Mouse (Mus musculus) midbrain, embryonic 11.5 days (tissue): ENCODE results near the gene Fndc1. TPM values are rescaled to one million over a fixed set of nuclear protein-coding genes. Genes with fewer than 3 reads are reported as not detected.

Experiments used
- ATAC-seq: fragments of 200-750 bp; cut with Nextera tagmentation; 2 replicates; pipeline ENCODE4 v1.8.0; 2017; ENCODE audit warnings: moderate TSS enrichment, moderate library complexity; ENCODE audit not compliant: low FRiP score
- DNase-seq: peaks from one replicate; pipeline ENCODE4 v3.0.0; 2015; ENCODE audit warnings: low spot score; ENCODE audit errors: missing footprints
- H3K27ac ChIP-seq: fragments of 300-500 bp; sonication (generic); 2 replicates; pipeline ENCODE4 v1.5.1; 2014; ENCODE audit warnings: low read depth, low read length
- H3K27me3 ChIP-seq: fragments of 300-500 bp; sonication (generic); 2 replicates; pipeline ENCODE4 v1.6.1; 2014; ENCODE audit warnings: mild to moderate bottlenecking, low read length, moderate library complexity, mixed read lengths; ENCODE audit not compliant: control insufficient read depth, insufficient read depth
- H3K36me3 ChIP-seq: fragments of 300-500 bp; sonication (generic); 2 replicates; pipeline ENCODE4 v1.6.1; 2014; ENCODE audit warnings: mild to moderate bottlenecking, low read length, moderate library complexity, mixed read lengths; ENCODE audit not compliant: control insufficient read depth, insufficient read depth
- H3K4me1 ChIP-seq: fragments of 300-500 bp; sonication (generic); 2 replicates; pipeline ENCODE4 v1.6.1; 2014; ENCODE audit warnings: low read length; ENCODE audit not compliant: control insufficient read depth, insufficient read depth
- H3K4me2 ChIP-seq: fragments of 300-500 bp; sonication (generic); 2 replicates; pipeline ENCODE4 v1.6.1; 2014; ENCODE audit warnings: mild to moderate bottlenecking, moderate library complexity
- H3K4me3 ChIP-seq: fragments of 300-500 bp; sonication (generic); 2 replicates; pipeline ENCODE4 v1.5.1; 2014; ENCODE audit warnings: low read depth, low read length
- H3K9ac ChIP-seq: fragments of 300-500 bp; sonication (generic); 2 replicates; pipeline ENCODE4 v1.6.1; 2014; ENCODE audit warnings: low read length
- H3K9me3 ChIP-seq: fragments of 300-500 bp; sonication (generic); 2 replicates; pipeline ENCODE4 v1.6.1; 2016; ENCODE audit warnings: low read length; ENCODE audit not compliant: control insufficient read depth
- WGBS: fragments of 180-500 bp; shearing (Covaris S2); extraction: QIAGEN DNeasy Blood & Tissue Kit; methylation state at CpG from one replicate; pipeline ENCODE4 v1.1.7; 2014; 5-methylcytosine and 5-hydroxymethylcytosine counted together
- polyA plus RNA-seq: library from polyadenylated mRNA; unstranded; fragments of >200 nt; fragmentation: Nextera tagmentation; extraction: Ambion mirVana; gene quantifications from 2 replicates; pipeline ENCODE4 v1.2.1, GENCODE M21; 2014

The Fndc1 gene
- polyA plus RNA-seq, 1 experiment from 2014 or later = 0.37 TPM

DNA sequence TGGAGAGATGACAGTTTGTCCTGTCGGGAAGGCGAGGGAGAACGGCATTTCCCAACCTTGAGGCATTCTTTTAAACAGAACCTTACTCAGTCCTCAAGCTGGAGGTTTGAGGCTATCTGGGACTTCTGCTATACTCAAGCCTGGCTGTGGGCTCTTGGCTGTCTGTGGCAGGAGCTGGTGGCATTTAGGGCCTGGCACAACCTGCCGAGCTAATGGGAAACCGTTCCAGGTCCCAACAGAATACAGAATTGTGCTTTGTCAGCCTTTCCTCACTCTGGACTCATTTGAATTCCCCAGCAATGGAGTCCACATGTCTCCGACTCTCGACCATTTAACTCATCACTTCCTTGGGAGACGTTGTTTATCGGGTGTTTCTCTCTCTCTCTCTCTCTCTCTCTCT is 24.6 kb downstream of the Fndc1 start:
- no peaks in the 10 kb centered on the region for H3K36me3 ChIP-seq
- WGBS = 84% methylated on average over 9 of the region's 9 CpGs
- H3K27me3 ChIP-seq = no peaks in the 10 kb centered on the region
- H3K27ac ChIP-seq = no peak overlapping the region
- no peaks in the 10 kb centered on the region for H3K9me3 ChIP-seq
- ATAC-seq = no peak
- H3K4me2 ChIP-seq = no peak overlapping the region
- H3K9ac ChIP-seq = no peak overlapping the region
- no peaks in the 10 kb centered on the region for H3K4me1 ChIP-seq
- no peak overlapping the region for H3K4me3 ChIP-seq
- no peak for DNase-seq

DNA sequence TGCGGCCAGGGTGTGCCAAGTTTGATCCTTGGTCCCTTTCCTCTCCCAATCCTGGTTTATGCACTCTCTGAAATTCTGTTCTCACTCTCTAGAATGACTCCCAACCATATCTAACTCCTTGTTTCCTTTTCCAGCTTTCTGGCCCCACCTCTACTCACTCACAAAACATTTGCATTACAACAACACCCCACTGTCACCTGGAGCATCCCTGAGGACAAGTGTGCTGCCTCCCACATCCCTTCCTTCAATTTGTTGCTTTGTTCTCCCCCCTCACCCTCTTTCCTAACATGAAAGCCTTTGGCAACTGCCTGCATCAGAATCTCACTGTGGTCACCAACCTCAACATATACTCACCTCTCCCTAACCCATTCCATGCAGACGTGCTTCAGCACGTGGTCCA is 27.2 kb downstream of the Fndc1 start:
- H3K4me1 ChIP-seq = no peaks in the 10 kb centered on the region
- no peak overlapping the region for H3K4me3 ChIP-seq
- 68% methylated on average over 3 of the region's 3 CpGs for WGBS
- no peak overlapping the region for H3K9ac ChIP-seq
- ATAC-seq = no peak
- DNase-seq = no peak
- H3K27ac ChIP-seq = no peak overlapping the region
- H3K4me2 ChIP-seq = no peak overlapping the region
- no peaks in the 10 kb centered on the region for H3K27me3 ChIP-seq
- H3K9me3 ChIP-seq = no peaks in the 10 kb centered on the region
- no peaks in the 10 kb centered on the region for H3K36me3 ChIP-seq

DNA sequence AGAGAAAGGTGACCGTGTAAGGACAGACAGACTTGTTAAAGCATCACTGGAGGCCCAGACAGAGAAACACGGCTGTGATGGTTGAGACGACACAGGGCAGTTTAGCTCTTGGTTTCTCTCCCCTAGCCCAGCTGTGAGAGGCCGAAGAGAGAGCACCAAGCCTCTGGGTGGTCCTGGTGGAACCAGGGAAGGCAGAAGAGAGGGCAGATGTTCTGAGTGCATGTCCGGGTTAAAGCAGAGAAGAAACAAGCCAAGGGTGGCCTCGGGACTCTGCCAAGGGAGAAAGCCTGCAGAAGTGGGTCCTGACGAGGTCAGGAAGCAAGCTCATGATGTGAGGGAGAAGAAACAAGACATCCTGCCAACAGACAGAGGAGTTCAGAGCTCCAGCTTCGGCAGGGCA is 31.5 kb downstream of the Fndc1 start:
- no peaks in the 10 kb centered on the region for H3K36me3 ChIP-seq
- no peak overlapping the region for H3K4me3 ChIP-seq
- DNase-seq (no peak), ATAC-seq (no peak)
- H3K4me2 ChIP-seq = no peak overlapping the region
- H3K27ac ChIP-seq = no peak overlapping the region
- H3K9me3 ChIP-seq = no peaks in the 10 kb centered on the region
- H3K4me1 ChIP-seq = no peaks in the 10 kb centered on the region
- no peak overlapping the region for H3K9ac ChIP-seq
- WGBS = 78% methylated on average over 8 of the region's 8 CpGs
- H3K27me3 ChIP-seq = no peaks in the 10 kb centered on the region

DNA sequence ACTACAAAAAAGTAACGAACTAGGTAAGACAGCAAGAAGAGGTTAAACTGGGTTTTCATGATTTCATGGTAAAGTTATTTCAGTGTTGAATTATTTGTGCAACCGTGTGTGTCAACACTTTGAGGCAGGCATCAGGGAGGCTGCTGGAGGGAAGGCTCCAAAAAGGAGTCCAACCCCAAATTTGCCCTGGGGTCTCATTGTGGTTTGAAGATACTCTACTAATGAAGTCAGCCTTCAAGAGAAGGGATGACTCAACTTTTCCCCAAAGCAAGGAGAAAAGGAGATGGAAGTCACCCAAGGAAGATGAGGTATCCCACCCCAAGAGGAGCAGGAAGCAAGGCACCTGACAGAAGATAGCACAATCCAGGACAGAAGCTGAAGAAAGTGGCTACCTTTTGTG is 31.9 kb downstream of the Fndc1 start:
- no peaks in the 10 kb centered on the region for H3K9me3 ChIP-seq
- no peak for DNase-seq
- H3K27me3 ChIP-seq = no peaks in the 10 kb centered on the region
- H3K4me3 ChIP-seq = no peak overlapping the region
- H3K36me3 ChIP-seq = no peaks in the 10 kb centered on the region
- WGBS = 79% methylated on average over 2 of the region's 2 CpGs
- ATAC-seq = no peak
- H3K9ac ChIP-seq = no peak overlapping the region
- no peak overlapping the region for H3K27ac ChIP-seq
- H3K4me1 ChIP-seq = no peaks in the 10 kb centered on the region
- H3K4me2 ChIP-seq = no peak overlapping the region

DNA sequence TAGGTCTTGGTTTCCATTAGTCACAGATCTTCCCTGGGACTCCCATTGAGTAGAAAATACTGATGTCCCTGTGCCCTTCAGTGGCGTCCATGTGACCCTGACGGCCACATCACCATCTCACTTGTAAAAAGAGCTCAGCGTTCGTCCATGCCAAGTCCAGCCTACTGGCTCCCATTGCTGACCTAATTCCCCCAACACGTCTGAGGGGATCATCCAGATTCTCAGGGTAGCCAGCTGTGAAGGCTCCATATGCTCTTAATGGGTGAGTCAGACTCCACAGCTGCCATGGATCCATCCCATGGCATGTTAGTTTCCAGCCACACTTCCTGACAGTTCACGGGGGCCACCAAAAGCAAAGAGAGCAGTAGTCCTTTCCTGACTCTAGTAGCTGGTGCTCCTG is 33.0 kb downstream of the Fndc1 start:
- H3K4me3 ChIP-seq = no peak overlapping the region
- H3K27ac ChIP-seq = no peak overlapping the region
- WGBS = 86% methylated on average over 6 of the region's 6 CpGs
- H3K27me3 ChIP-seq = no peaks in the 10 kb centered on the region
- no peak overlapping the region for H3K4me2 ChIP-seq
- ATAC-seq = no peak
- DNase-seq = no peak
- no peaks in the 10 kb centered on the region for H3K9me3 ChIP-seq
- H3K9ac ChIP-seq = no peak overlapping the region
- no peaks in the 10 kb centered on the region for H3K4me1 ChIP-seq
- no peaks in the 10 kb centered on the region for H3K36me3 ChIP-seq

DNA sequence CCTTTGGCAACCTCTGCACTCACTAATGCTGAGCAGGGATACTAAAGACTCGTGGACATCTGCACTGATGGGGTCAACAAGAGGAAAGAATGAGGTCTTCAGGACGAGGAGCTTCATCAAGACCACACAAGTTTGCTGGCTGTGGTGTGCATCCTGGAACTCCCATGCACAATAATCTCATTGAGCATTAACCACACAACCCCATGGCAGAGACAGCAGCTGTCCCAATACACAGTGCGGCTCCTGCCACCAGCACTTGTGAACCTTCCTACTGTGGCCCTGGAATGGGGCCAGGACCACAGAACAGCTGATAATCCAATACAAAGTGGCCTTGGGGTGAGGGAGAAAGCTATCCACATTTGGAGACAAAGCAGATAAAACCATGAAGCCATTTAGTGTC is 36.6 kb downstream of the Fndc1 start:
- WGBS = 78% methylated on average over 3 of the region's 3 CpGs
- H3K9me3 ChIP-seq = no peaks in the 10 kb centered on the region
- ATAC-seq = no peak
- H3K4me1 ChIP-seq = no peaks in the 10 kb centered on the region
- H3K27me3 ChIP-seq = no peaks in the 10 kb centered on the region
- no peak overlapping the region for H3K4me3 ChIP-seq
- no peak overlapping the region for H3K9ac ChIP-seq
- no peak for DNase-seq
- H3K36me3 ChIP-seq = no peaks in the 10 kb centered on the region
- no peak overlapping the region for H3K4me2 ChIP-seq
- H3K27ac ChIP-seq = no peak overlapping the region

DNA sequence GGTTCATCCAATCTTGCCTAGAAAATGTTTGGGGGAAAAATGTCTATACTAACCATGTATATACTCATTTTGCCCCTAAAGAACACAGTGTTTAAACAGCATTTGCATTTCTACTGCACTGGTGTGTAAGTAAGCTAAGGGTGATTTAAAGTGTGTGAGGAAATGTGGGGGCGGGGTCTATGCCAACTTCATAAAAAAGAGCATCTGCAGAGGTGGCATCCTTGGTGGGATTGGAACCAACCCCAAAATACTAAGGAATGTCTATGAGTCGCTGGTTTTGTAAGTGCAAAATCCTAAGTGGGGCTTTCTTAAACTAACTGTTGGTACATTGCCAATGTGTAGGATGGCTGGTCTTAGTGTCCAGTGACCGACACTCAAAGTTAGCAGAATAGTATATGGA is 53.0 kb downstream of the Fndc1 start:
- no peaks in the 10 kb centered on the region for H3K4me1 ChIP-seq
- H3K27ac ChIP-seq = no peak overlapping the region
- ATAC-seq (no peak), DNase-seq (no peak)
- no peaks in the 10 kb centered on the region for H3K9me3 ChIP-seq
- H3K9ac ChIP-seq = no peak overlapping the region
- H3K27me3 ChIP-seq = no peaks in the 10 kb centered on the region
- H3K4me3 ChIP-seq = no peak overlapping the region
- H3K36me3 ChIP-seq = no peaks in the 10 kb centered on the region
- 91% methylated on average over 3 of the region's 3 CpGs for WGBS
- H3K4me2 ChIP-seq = no peak overlapping the region

DNA sequence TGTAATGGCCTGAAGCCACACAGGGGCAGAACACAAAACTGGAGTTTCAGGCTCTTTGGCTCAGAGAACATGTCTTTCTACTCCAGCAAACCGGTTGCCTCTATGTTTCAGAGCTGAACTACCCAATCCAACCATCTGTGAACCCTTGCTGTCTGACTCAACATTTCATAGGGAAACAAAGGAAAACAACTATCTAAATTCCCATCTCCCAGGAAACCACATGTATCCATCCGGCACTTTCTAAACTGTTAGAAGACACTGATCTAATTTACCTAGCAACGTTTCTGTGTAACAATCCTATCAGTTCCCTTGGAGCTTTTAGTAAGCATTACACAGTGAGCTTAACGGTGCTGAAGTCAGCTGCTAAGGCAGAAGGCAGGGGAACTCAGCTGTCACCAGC is 67.3 kb downstream of the Fndc1 start:
- Histone ChIP-seq H3K36me3 (no peaks in the 10 kb centered on the region), H3K27ac (no peak overlapping the region), H3K9me3 (no peaks in the 10 kb centered on the region), H3K4me1 (no peaks in the 10 kb centered on the region), H3K4me2 (no peak overlapping the region), H3K4me3 (no peak overlapping the region), H3K9ac (no peak overlapping the region), H3K27me3 (no peaks in the 10 kb centered on the region)
- ATAC-seq (no peak), DNase-seq (no peak)
- 71% methylated on average over 4 of the region's 4 CpGs for WGBS

DNA sequence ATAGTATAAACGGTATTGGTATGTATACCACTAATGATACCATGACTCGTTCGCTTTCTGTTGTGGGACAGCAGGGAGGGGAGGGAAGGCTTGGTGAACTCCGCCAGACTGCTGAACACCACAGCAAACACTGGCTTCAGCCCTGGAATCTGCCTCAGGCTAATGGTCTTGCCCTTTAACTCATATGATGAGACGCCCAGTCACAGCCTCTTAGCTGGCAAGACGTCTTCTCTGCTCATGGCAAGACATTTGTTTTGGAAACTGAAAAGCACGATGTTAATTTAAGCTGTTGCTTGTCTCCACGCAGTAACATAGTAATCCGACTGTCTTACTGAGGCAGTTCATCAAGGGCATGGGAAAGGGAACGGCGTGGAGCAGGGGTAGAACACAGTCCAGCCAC is 72.1 kb downstream of the Fndc1 start:
- H3K9me3 ChIP-seq = no peaks in the 10 kb centered on the region
- WGBS = 89% methylated on average over 11 of the region's 11 CpGs
- no peak overlapping the region for H3K4me2 ChIP-seq
- H3K4me1 ChIP-seq = no peaks in the 10 kb centered on the region
- H3K36me3 ChIP-seq = no peaks in the 10 kb centered on the region
- no peak overlapping the region for H3K4me3 ChIP-seq
- no peak overlapping the region for H3K27ac ChIP-seq
- H3K9ac ChIP-seq = no peak overlapping the region
- H3K27me3 ChIP-seq = no peaks in the 10 kb centered on the region
- DNase-seq (no peak), ATAC-seq (no peak)

DNA sequence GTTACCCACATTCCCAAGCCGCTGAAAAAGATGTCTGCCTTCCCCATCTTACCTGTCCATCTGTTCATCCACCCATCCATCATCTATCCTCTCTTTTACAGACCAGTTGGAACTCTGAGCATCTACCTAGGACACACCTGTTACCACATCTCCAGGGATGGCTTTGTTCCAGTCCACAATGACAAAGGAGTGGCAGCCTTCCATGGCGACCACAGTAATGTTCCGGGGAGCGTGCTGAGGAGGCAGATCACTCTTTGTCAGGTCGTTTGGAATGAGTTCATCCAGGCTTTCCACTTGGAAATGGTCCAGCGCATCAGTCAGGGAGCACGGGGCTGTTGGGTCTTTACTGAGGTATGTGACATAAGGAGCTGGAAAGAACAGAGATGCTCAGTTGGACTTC is 73.7 kb downstream of the Fndc1 start:
- no peak overlapping the region for H3K27ac ChIP-seq
- no peaks in the 10 kb centered on the region for H3K4me1 ChIP-seq
- no peak for ATAC-seq
- no peak for DNase-seq
- H3K36me3 ChIP-seq = no peaks in the 10 kb centered on the region
- H3K4me3 ChIP-seq = no peak overlapping the region
- 83% methylated on average over 7 of the region's 7 CpGs for WGBS
- H3K9me3 ChIP-seq = no peaks in the 10 kb centered on the region
- H3K4me2 ChIP-seq = no peak overlapping the region
- no peak overlapping the region for H3K9ac ChIP-seq
- no peaks in the 10 kb centered on the region for H3K27me3 ChIP-seq
